Mouse (Mus musculus): ENCODE results near the gene Cdh12.
"Not testable (repeated sequence)": the region's sequence is repeated elsewhere in the genome, so short reads cannot be mapped to it uniquely, and the experiment has no call there.

Gene Cdh12

GRCm38 (mm10) chr15:20448861-20449663 is at the start of gene Cdh12:
Gene Cdh12 (plus strand): TSS chr15:20449265.
- DNase-seq (ENCODE audit: low read depth, low spot score) = no peak

GRCm38 (mm10) chr15:20403596-20403995 is 45.5 kb upstream of the Cdh12 start:
- peak; percentile 1 for DNase-seq (ENCODE audit: low read depth, low spot score)

- no peak for DNase-seq (ENCODE audit: low read depth, low spot score)
Measured at GRCm38 (mm10) chr15:20413397-20413796, 35.7 kb upstream of the Cdh12 start.

GRCm38 (mm10) chr15:20436356-20436755 is 12.7 kb upstream of the Cdh12 start:
- no peak for DNase-seq (ENCODE audit: low read depth, low spot score)

- no peak for DNase-seq (ENCODE audit: low read depth, low spot score)
Measured at GRCm38 (mm10) chr15:20450558-20450957, 1.5 kb downstream of the Cdh12 start.

GRCm38 (mm10) chr15:20458508-20458907 is 9.4 kb downstream of the Cdh12 start:
- DNase-seq (ENCODE audit: low read depth, low spot score) = no peak

- DNase-seq (ENCODE audit: low read depth, low spot score) = no peak
Measured at GRCm38 (mm10) chr15:20462500-20462899, 13.4 kb downstream of the Cdh12 start.

GRCm38 (mm10) chr15:20463601-20464000 is 14.5 kb downstream of the Cdh12 start:
- no peak for DNase-seq (ENCODE audit: low read depth, low spot score)

GRCm38 (mm10) chr15:20550979-20551378 is 101.9 kb downstream of the Cdh12 start:
- DNase-seq (ENCODE audit: low read depth, low spot score) = no peak

GRCm38 (mm10) chr15:20571012-20571411 is 121.9 kb downstream of the Cdh12 start:
- no peak for DNase-seq (ENCODE audit: low read depth, low spot score)

GRCm38 (mm10) chr15:20582567-20583075 is 133.6 kb downstream of the Cdh12 start:
- DNase-seq (ENCODE audit: low read depth, low spot score) = no peak

- DNase-seq (ENCODE audit: low read depth, low spot score) = no peak
Measured at GRCm38 (mm10) chr15:20591599-20591998, 142.5 kb downstream of the Cdh12 start.

GRCm38 (mm10) chr15:20605751-20606150 is 156.7 kb downstream of the Cdh12 start:
- not testable (repeated sequence) for DNase-seq (ENCODE audit: low read depth, low spot score)

GRCm38 (mm10) chr15:20634593-20634992 is 185.5 kb downstream of the Cdh12 start:
- DNase-seq (ENCODE audit: low read depth, low spot score) = no peak

- DNase-seq (ENCODE audit: low read depth, low spot score) = no peak
Measured at GRCm38 (mm10) chr15:20639155-20639554, 190.1 kb downstream of the Cdh12 start.

- DNase-seq (ENCODE audit: low read depth, low spot score) = no peak
Measured at GRCm38 (mm10) chr15:20642905-20643414, 193.9 kb downstream of the Cdh12 start.

- DNase-seq (ENCODE audit: low read depth, low spot score) = no peak
Measured at GRCm38 (mm10) chr15:20660221-20660620, 211.2 kb downstream of the Cdh12 start.

GRCm38 (mm10) chr15:20666650-20667049 is 217.6 kb downstream of the Cdh12 start, which contains the start of gene Acot10:
Gene Acot10 (minus strand): TSS chr15:20666750.
- DNase-seq (ENCODE audit: low read depth, low spot score) = no peak

GRCm38 (mm10) chr15:20667350-20667749 is 218.3 kb downstream of the Cdh12 start:
- DNase-seq (ENCODE audit: low read depth, low spot score) = no peak

GRCm38 (mm10) chr15:20667989-20668388 is 218.9 kb downstream of the Cdh12 start:
- DNase-seq (ENCODE audit: low read depth, low spot score) = no peak

GRCm38 (mm10) chr15:20669507-20669906 is 220.4 kb downstream of the Cdh12 start:
- not testable (repeated sequence) for DNase-seq (ENCODE audit: low read depth, low spot score)

- no peak for DNase-seq (ENCODE audit: low read depth, low spot score)
Measured at GRCm38 (mm10) chr15:20682719-20683118, 233.7 kb downstream of the Cdh12 start.

- no peak for DNase-seq (ENCODE audit: low read depth, low spot score)
Measured at GRCm38 (mm10) chr15:20684200-20684599, 235.1 kb downstream of the Cdh12 start.
